Comparison of ENCODE assay signal across 21 mouse cellular contexts in the genomic region with DNA sequence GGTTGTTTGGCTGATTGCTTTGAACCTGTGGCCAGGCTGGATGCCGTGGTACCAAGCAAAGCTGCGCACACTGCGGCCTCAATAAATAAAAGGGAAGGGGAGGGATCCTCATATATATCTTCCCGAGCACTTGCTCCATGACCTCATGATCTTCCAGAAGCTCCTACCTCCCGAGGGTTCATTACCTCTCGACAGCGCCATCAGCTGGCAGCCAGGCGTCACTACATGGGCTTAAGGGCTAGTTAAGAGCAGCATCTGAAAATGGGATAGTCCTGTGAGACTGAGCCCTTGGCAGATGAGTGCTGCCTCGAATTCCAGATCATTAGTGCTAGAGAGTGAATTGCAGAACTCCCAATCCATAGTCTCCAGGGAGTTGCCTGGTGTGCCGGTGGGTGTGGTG.
DNase-seq lines count a peak whose midpoint lies in the region; ATAC-seq and TF ChIP-seq lines count a peak whose summit lies in the region.
"Had no signal": no experiment of that assay in that cellular context is flagged by ENCODE, and none has a peak within 500 bp of the region (broad histone marks: within the 10 kb centered on the region; RNA-seq: fewer than 3 reads in every experiment).

No protein-coding gene starts in this region.

- H3K9ac ChIP-seq in embryonic facial prominence, embryonic 11.5 days (replicated peaks; ENCODE audit: low read length): no peak overlapping the region
- no peak overlapping the region for H3K9ac ChIP-seq in lung, embryonic 14.5 days
- H3K9ac ChIP-seq: heart, embryonic 15.5 days; liver, embryonic 13.5 days; neural tube, embryonic 13.5 days had no signal

- H3K4me1 ChIP-seq in embryonic facial prominence, embryonic 11.5 days (ENCODE audit: control insufficient read depth, insufficient read depth, low read length): no peaks in the 10 kb centered on the region
- peaks cover 9% of the 10 kb centered on the region; the same call in 1 of the 2 replicates for H3K4me1 ChIP-seq in embryonic facial prominence, embryonic 10.5 days
- 0 out of 2 replicates have a peak, but pooled peaks cover 4% of the 10 kb centered on the region for H3K4me1 ChIP-seq in lung, embryonic 14.5 days (ENCODE audit: insufficient read depth)
- H3K4me1 ChIP-seq: heart, embryonic 15.5 days; liver, embryonic 13.5 days; megakaryocyte, embryonic 14.5 days; neural tube, embryonic 13.5 days had no signal

- no peak overlapping the region for H3K4me2 ChIP-seq in embryonic facial prominence, embryonic 11.5 days (ENCODE audit: low read depth, low read length)
- no peak overlapping the region for H3K4me2 ChIP-seq in lung, embryonic 14.5 days
- H3K4me2 ChIP-seq: heart, embryonic 15.5 days; liver, embryonic 13.5 days; neural tube, embryonic 13.5 days had no signal

- no peak overlapping the region for H3K4me3 ChIP-seq in embryonic facial prominence, embryonic 11.5 days (ENCODE audit: low read depth, low read length)
- H3K4me3 ChIP-seq in embryonic facial prominence, embryonic 10.5 days: no peak overlapping the region
- H3K4me3 ChIP-seq in lung, embryonic 14.5 days (ENCODE audit: low read depth, low read length): no peak overlapping the region
- H3K4me3 ChIP-seq: erythroblast, embryonic 14.5 days; heart, embryonic 15.5 days; liver, embryonic 13.5 days; megakaryocyte, embryonic 14.5 days; neural tube, embryonic 13.5 days had no signal

- no peak for DNase-seq in embryonic facial prominence, embryonic 11.5 days (ENCODE audit: low spot score)
- no peak for DNase-seq in embryonic facial prominence, embryonic 10.5 days (ENCODE audit: low spot score)
- no peak for DNase-seq in lung, embryonic 14.5 days
- no peak for DNase-seq in lung, adult 18-20 months
- DNase-seq in R1 (ENCODE audit: low read depth, low spot score): peak; percentile 94
- peak; percentile 68 for DNase-seq in testis, postnatal 14 days (ENCODE audit: low spot score)
- DNase-seq in cerebellum, postnatal 36 days: no peak
- DNase-seq in kidney, adult 11 months: no peak
- DNase-seq: adrenal gland, adult 2 months; B cell, adult 2 months; cerebellum, adult 9-11 months; heart, adult 18-20 months; kidney, postnatal 4 days; liver, embryonic 13.5 days; thymus, postnatal 25 days had no signal

- WGBS in embryonic facial prominence, embryonic 11.5 days: 70% methylated on average over 10 of the region's 10 CpGs
- 68% methylated on average over 10 of the region's 10 CpGs for WGBS in embryonic facial prominence, embryonic 10.5 days
- 68% methylated on average over 10 of the region's 10 CpGs for WGBS in lung, embryonic 14.5 days

- H3K9me3 ChIP-seq in embryonic facial prominence, embryonic 11.5 days (replicated peaks; ENCODE audit: control insufficient read depth, low read length): no peaks in the 10 kb centered on the region
- no peaks in the 10 kb centered on the region for H3K9me3 ChIP-seq in embryonic facial prominence, embryonic 10.5 days
- H3K9me3 ChIP-seq in lung, embryonic 14.5 days (ENCODE audit: low read depth, low read length): no peaks in the 10 kb centered on the region; the same call in 1 of the 2 replicates
- H3K9me3 ChIP-seq: heart, embryonic 15.5 days; liver, embryonic 13.5 days; neural tube, embryonic 13.5 days had no signal

- H3K27ac ChIP-seq in embryonic facial prominence, embryonic 11.5 days (replicated peaks; ENCODE audit: low read depth, low read length): no peak overlapping the region
- no peak overlapping the region for H3K27ac ChIP-seq in embryonic facial prominence, embryonic 10.5 days (replicated peaks)
- no peak overlapping the region for H3K27ac ChIP-seq in lung, embryonic 14.5 days (ENCODE audit: low read depth)
- H3K27ac ChIP-seq: heart, embryonic 15.5 days; liver, embryonic 13.5 days; neural tube, embryonic 13.5 days had no signal

- no peaks in the 10 kb centered on the region for H3K27me3 ChIP-seq in embryonic facial prominence, embryonic 11.5 days (ENCODE audit: control insufficient read depth, insufficient read depth, low read length)
- H3K27me3 ChIP-seq in embryonic facial prominence, embryonic 10.5 days (replicated peaks; ENCODE audit: low read depth, poor library complexity, severe bottlenecking): no peaks in the 10 kb centered on the region
- H3K27me3 ChIP-seq in lung, embryonic 14.5 days (ENCODE audit: insufficient read depth, low read length): no peaks in the 10 kb centered on the region
- H3K27me3 ChIP-seq: heart, embryonic 15.5 days; liver, embryonic 13.5 days; megakaryocyte, embryonic 14.5 days; neural tube, embryonic 13.5 days had no signal

- 0 out of 2 replicates have a peak, but pooled peaks have one; percentile 23 for ATAC-seq in embryonic facial prominence, embryonic 11.5 days (replicated peaks; ENCODE audit: insufficient number of reproducible peaks, low FRiP score, low TSS enrichment, low read depth)
- no peak for ATAC-seq in lung, embryonic 14.5 days (ENCODE audit: insufficient read depth)
- ATAC-seq: forebrain, embryonic 16.5 days; intestine, embryonic 16.5 days had no signal

- TF ChIP-seq CTCF in lung, embryonic 14.5 days (IDR thresholded peaks at IDR 0.05; ENCODE audit: low read depth): peak; percentile 20; the same call in 1 of the 2 replicates

- no peaks in the 10 kb centered on the region for H3K36me3 ChIP-seq in embryonic facial prominence, embryonic 11.5 days (replicated peaks; ENCODE audit: control insufficient read depth, insufficient read depth, low read depth, low read length)
- H3K36me3 ChIP-seq in embryonic facial prominence, embryonic 10.5 days (replicated peaks): no peaks in the 10 kb centered on the region
- no peaks in the 10 kb centered on the region for H3K36me3 ChIP-seq in lung, embryonic 14.5 days (ENCODE audit: insufficient read depth)
- H3K36me3 ChIP-seq: heart, embryonic 15.5 days; liver, embryonic 13.5 days; neural tube, embryonic 13.5 days had no signal

Comparison
In these comparisons a context has a peak if more than half of its experiments do, and no peak if none do; other contexts are left out.
1. DNase-seq: peak in R1 (single experiment) and testis, postnatal 14 days (single experiment); none in embryonic facial prominence, embryonic 11.5 days (single experiment), embryonic facial prominence, embryonic 10.5 days (single experiment), lung, embryonic 14.5 days (single experiment), lung, adult 18-20 months (0 of 2), cerebellum, postnatal 36 days (0 of 2) and kidney, adult 11 months (single experiment).